Mouse (Mus musculus): ENCODE measurements around the gene Dtnbp1.
A peak's percentile ranks its signal among the peaks of the same experiment; 100 is the strongest.

Gene Dtnbp1

GRCm38 (mm10) chr13:45001911-45002615 is at the start of gene Dtnbp1:
TSS of gene Dtnbp1 (minus strand) at chr13:45002147.
- peak; percentile 21 to 49 for DNase-seq (ENCODE audit: low spot score in 2 of 2)

GRCm38 (mm10) chr13:45049261-45050020 is 47.5 kb upstream of the Dtnbp1 start:
- DNase-seq (ENCODE audit: low spot score in 2 of 2), result peak; percentile 23 to 52

- DNase-seq (ENCODE audit: low spot score in 2 of 2), result no peak
These were observed 41.5 kb upstream of the Dtnbp1 start for GRCm38 (mm10) chr13:45043466-45043865.

GRCm38 (mm10) chr13:45040741-45041140 is 38.8 kb upstream of the Dtnbp1 start:
- no peak for DNase-seq (ENCODE audit: low spot score in 2 of 2)

- DNase-seq (ENCODE audit: low spot score in 2 of 2), result no peak
These were observed 38.2 kb upstream of the Dtnbp1 start for GRCm38 (mm10) chr13:45040195-45040594.

GRCm38 (mm10) chr13:45036417-45036816 is 34.5 kb upstream of the Dtnbp1 start:
- DNase-seq (ENCODE audit: low spot score in 2 of 2), result no peak

GRCm38 (mm10) chr13:45034759-45035158 is 32.8 kb upstream of the Dtnbp1 start:
- DNase-seq (ENCODE audit: low spot score in 2 of 2), result no peak

- no peak for DNase-seq (ENCODE audit: low spot score in 2 of 2)
These were observed 31.4 kb upstream of the Dtnbp1 start for GRCm38 (mm10) chr13:45033360-45033759.

GRCm38 (mm10) chr13:45032484-45032883 is 30.5 kb upstream of the Dtnbp1 start:
- no peak for DNase-seq (ENCODE audit: low spot score in 2 of 2)

GRCm38 (mm10) chr13:45031748-45032147 is 29.8 kb upstream of the Dtnbp1 start:
- no peak for DNase-seq (ENCODE audit: low spot score in 2 of 2)

- peak; percentile 21 to 42 for DNase-seq (ENCODE audit: low spot score in 2 of 2)
These were observed 29.4 kb upstream of the Dtnbp1 start for GRCm38 (mm10) chr13:45031314-45031713.

- DNase-seq (ENCODE audit: low spot score in 2 of 2), result peak; percentile 83 to 91
These were observed 28.9 kb upstream of the Dtnbp1 start for GRCm38 (mm10) chr13:45030830-45031229.

GRCm38 (mm10) chr13:45029791-45030190 is 27.8 kb upstream of the Dtnbp1 start:
- DNase-seq (ENCODE audit: low spot score in 2 of 2), result no peak

- DNase-seq (ENCODE audit: low spot score in 2 of 2), result no peak
These were observed 24.3 kb upstream of the Dtnbp1 start for GRCm38 (mm10) chr13:45026291-45026690.

GRCm38 (mm10) chr13:45024821-45025220 is 22.9 kb upstream of the Dtnbp1 start:
- no peak for DNase-seq (ENCODE audit: low spot score in 2 of 2)

- no peak for DNase-seq (ENCODE audit: low spot score in 2 of 2)
These were observed 21.6 kb upstream of the Dtnbp1 start for GRCm38 (mm10) chr13:45023356-45024150.

GRCm38 (mm10) chr13:45008150-45008549 is 6.2 kb upstream of the Dtnbp1 start:
- no peak for DNase-seq (ENCODE audit: low spot score in 2 of 2)

- DNase-seq (ENCODE audit: low spot score in 2 of 2), result no peak
These were observed 5.8 kb upstream of the Dtnbp1 start for GRCm38 (mm10) chr13:45007726-45008125.

GRCm38 (mm10) chr13:45006483-45006882 is 4.5 kb upstream of the Dtnbp1 start:
- DNase-seq (ENCODE audit: low spot score in 2 of 2), result no peak

- no peak for DNase-seq (ENCODE audit: low spot score in 2 of 2)
These were observed 3.9 kb upstream of the Dtnbp1 start for GRCm38 (mm10) chr13:45005861-45006260.

- DNase-seq (ENCODE audit: low spot score in 2 of 2), result no peak
These were observed 3.1 kb upstream of the Dtnbp1 start for GRCm38 (mm10) chr13:45004987-45005592.

GRCm38 (mm10) chr13:45003026-45003425 is 1.1 kb upstream of the Dtnbp1 start:
- DNase-seq (ENCODE audit: low spot score in 2 of 2), result no peak
